Mouse (Mus musculus) liver, embryonic 11.5 days (tissue): ENCODE measurements around the gene Med23. TPM values are rescaled to one million over a fixed set of nuclear protein-coding genes. Genes with fewer than 3 reads are reported as not detected.

Source experiments
- ATAC-seq: fragments of 200-750 bp; cut with Nextera tagmentation; replicated peaks from 2 replicates; pipeline ENCODE4 v1.8.0; 2017; ENCODE audit warnings: moderate number of reproducible peaks, mild to moderate bottlenecking, moderate TSS enrichment, moderate library complexity; ENCODE audit not compliant: low FRiP score
- DNase-seq: peaks from one replicate; pipeline ENCODE4 v3.0.0-alpha.2; 2017; ENCODE audit warnings: low spot score
- H3K27ac ChIP-seq: fragments of 300-500 bp; sonication (generic); 2 replicates; pipeline ENCODE4 v1.5.1; 2014; ENCODE audit warnings: mild to moderate bottlenecking, low read depth, low read length, control low read depth
- H3K27me3 ChIP-seq: fragments of 300-500 bp; sonication (generic); replicated peaks from 2 replicates; pipeline ENCODE4 v1.6.1; 2014; ENCODE audit warnings: low read length, mixed read lengths; ENCODE audit not compliant: control insufficient read depth, insufficient read depth
- H3K36me3 ChIP-seq: fragments of 300-500 bp; sonication (generic); 2 replicates; pipeline ENCODE4 v1.6.1; 2014; ENCODE audit warnings: mild to moderate bottlenecking, low read length, moderate library complexity, mixed read lengths; ENCODE audit not compliant: control insufficient read depth, insufficient read depth
- H3K4me1 ChIP-seq: fragments of 300-500 bp; sonication (generic); replicated peaks from 2 replicates; pipeline ENCODE4 v1.6.1; 2014; ENCODE audit warnings: low read length, mixed read lengths; ENCODE audit not compliant: control insufficient read depth, insufficient read depth
- H3K4me2 ChIP-seq: fragments of 300-500 bp; sonication (generic); 2 replicates; pipeline ENCODE4 v1.6.1; 2014; ENCODE audit warnings: mild to moderate bottlenecking, control low read depth, moderate library complexity
- H3K4me3 ChIP-seq: fragments of 300-500 bp; sonication (generic); 2 replicates; pipeline ENCODE4 v1.5.1; 2014; ENCODE audit warnings: low read depth, low read length, control low read depth
- H3K9ac ChIP-seq: fragments of 300-500 bp; sonication (generic); 2 replicates; pipeline ENCODE4 v1.6.1; 2014; ENCODE audit warnings: low read depth, low read length, control low read depth
- H3K9me3 ChIP-seq: fragments of 300-500 bp; sonication (generic); 2 replicates; pipeline ENCODE4 v1.6.1; 2016; ENCODE audit warnings: low read length, inconsistent platforms, mixed read lengths; ENCODE audit not compliant: control insufficient read depth
- WGBS: fragments of 180-500 bp; shearing (Covaris S2); extraction: QIAGEN DNeasy Blood & Tissue Kit; methylation state at CpG from one replicate; pipeline ENCODE4 v1.1.7; 2014; 5-methylcytosine and 5-hydroxymethylcytosine counted together
- polyA plus RNA-seq: library from polyadenylated mRNA; unstranded; fragments of >200 nt; fragmentation: Nextera tagmentation; extraction: Ambion mirVana; gene quantifications from 2 replicates; pipeline ENCODE4 v1.2.1, GENCODE M21; 2014

Med23 gene
- polyA plus RNA-seq, 1 experiment from 2014 or later, result 20.0 TPM

GRCm38 (mm10) chr10:24947871-24948270 is 78.1 kb downstream of the Med23 start:
- Histone ChIP-seq H3K4me2 (no peak overlapping the region; the same call in 1 of the 2 replicates), H3K4me1 (no peaks in the 10 kb centered on the region), H3K27ac (no peak overlapping the region), H3K9ac (no peak overlapping the region), H3K9me3 (no peaks in the 10 kb centered on the region), H3K36me3 (no peaks in the 10 kb centered on the region), H3K27me3 (no peaks in the 10 kb centered on the region), H3K4me3 (no peak overlapping the region)
- 60% methylated on average over 3 of the region's 3 CpGs for WGBS
- DNase-seq (no peak), ATAC-seq (no peak)

GRCm38 (mm10) chr10:24948278-24948677 is 78.5 kb downstream of the Med23 start:
- no peak overlapping the region for H3K9ac ChIP-seq
- H3K36me3 ChIP-seq, result no peaks in the 10 kb centered on the region
- ATAC-seq (no peak), DNase-seq (no peak)
- no peak overlapping the region for H3K27ac ChIP-seq
- H3K9me3 ChIP-seq, result no peaks in the 10 kb centered on the region
- H3K4me3 ChIP-seq, result no peak overlapping the region
- H3K4me2 ChIP-seq, result peak overlapping the region; percentile 22; the same call in 1 of the 2 replicates
- no peaks in the 10 kb centered on the region for H3K4me1 ChIP-seq
- no peaks in the 10 kb centered on the region for H3K27me3 ChIP-seq
- 65% methylated on average over 8 of the region's 8 CpGs for WGBS

GRCm38 (mm10) chr10:24950223-24950622 is 80.4 kb downstream of the Med23 start:
- DNase-seq (no peak), ATAC-seq (no peak)
- no peaks in the 10 kb centered on the region for H3K9me3 ChIP-seq
- WGBS, result 65% methylated on average over 4 of the region's 4 CpGs
- H3K27ac ChIP-seq, result no peak overlapping the region
- H3K9ac ChIP-seq, result no peak overlapping the region
- H3K36me3 ChIP-seq, result no peaks in the 10 kb centered on the region
- no peaks in the 10 kb centered on the region for H3K27me3 ChIP-seq
- no peaks in the 10 kb centered on the region for H3K4me1 ChIP-seq
- H3K4me2 ChIP-seq, result no peak overlapping the region
- no peak overlapping the region for H3K4me3 ChIP-seq

- Histone ChIP-seq H3K27me3 (no peaks in the 10 kb centered on the region), H3K9ac (no peak overlapping the region), H3K36me3 (no peaks in the 10 kb centered on the region), H3K4me2 (no peak overlapping the region), H3K4me1 (no peaks in the 10 kb centered on the region), H3K4me3 (no peak overlapping the region), H3K9me3 (no peaks in the 10 kb centered on the region), H3K27ac (no peak overlapping the region)
- ATAC-seq (no peak), DNase-seq (no peak)
- 75% methylated on average over 8 of the region's 8 CpGs for WGBS
These were observed 81.8 kb downstream of the Med23 start for GRCm38 (mm10) chr10:24951575-24951974.

- WGBS, result 78% methylated on average over 7 of the region's 7 CpGs
- ATAC-seq (no peak), DNase-seq (no peak)
- H3K4me1 ChIP-seq, result no peaks in the 10 kb centered on the region
- H3K9me3 ChIP-seq, result no peaks in the 10 kb centered on the region
- no peaks in the 10 kb centered on the region for H3K36me3 ChIP-seq
- H3K9ac ChIP-seq, result no peak overlapping the region
- no peak overlapping the region for H3K4me3 ChIP-seq
- H3K27ac ChIP-seq, result no peak overlapping the region
- no peak overlapping the region for H3K4me2 ChIP-seq
- no peaks in the 10 kb centered on the region for H3K27me3 ChIP-seq
These were observed 82.8 kb downstream of the Med23 start for GRCm38 (mm10) chr10:24952549-24952948.

- H3K9me3 ChIP-seq, result no peaks in the 10 kb centered on the region
These were observed 84.1 kb downstream of the Med23 start for GRCm38 (mm10) chr10:24953876-24954275.

GRCm38 (mm10) chr10:24958280-24959042 is 88.7 kb downstream of the Med23 start:
- Histone ChIP-seq H3K36me3 (no peaks in the 10 kb centered on the region), H3K27me3 (no peaks in the 10 kb centered on the region), H3K9ac (no peak overlapping the region), H3K4me1 (no peaks in the 10 kb centered on the region; the same call in 1 of the 2 replicates), H3K4me2 (peak overlapping the region; percentile 16; the same call in 1 of the 2 replicates), H3K9me3 (no peaks in the 10 kb centered on the region), H3K27ac (no peak overlapping the region), H3K4me3 (no peak overlapping the region)
- 60% methylated on average over 15 of the region's 15 CpGs for WGBS
- no peak for DNase-seq
- no peak for ATAC-seq

More at GRCm38 (mm10) chr10:24953876-24954275, 84.1 kb downstream of the Med23 start:
- no peak overlapping the region for H3K4me2 ChIP-seq
- no peak for DNase-seq
- no peak overlapping the region for H3K4me3 ChIP-seq
- no peak overlapping the region for H3K27ac ChIP-seq
- no peaks in the 10 kb centered on the region; the same call in 1 of the 2 replicates for H3K4me1 ChIP-seq
- H3K27me3 ChIP-seq, result no peaks in the 10 kb centered on the region
- WGBS, result 76% methylated on average over 6 of the region's 6 CpGs
- H3K36me3 ChIP-seq, result no peaks in the 10 kb centered on the region
- no peak overlapping the region for H3K9ac ChIP-seq
- ATAC-seq, result no peak

GRCm38 (mm10) chr10:24959043-24959916 is 89.5 kb downstream of the Med23 start:
- H3K27me3 ChIP-seq, result no peaks in the 10 kb centered on the region
- H3K4me1 ChIP-seq, result no peaks in the 10 kb centered on the region; the same call in 1 of the 2 replicates
- H3K4me3 ChIP-seq, result no peak overlapping the region
- H3K9ac ChIP-seq, result no peak overlapping the region
- WGBS, result 51% methylated on average over 15 of the region's 15 CpGs
- DNase-seq (no peak), ATAC-seq (no peak)
- peak overlapping the region; percentile 16; the same call in 1 of the 2 replicates for H3K4me2 ChIP-seq
- H3K36me3 ChIP-seq, result no peaks in the 10 kb centered on the region
- no peaks in the 10 kb centered on the region for H3K9me3 ChIP-seq
- H3K27ac ChIP-seq, result no peak overlapping the region
